Mouse (Mus musculus) hindbrain, embryonic 12.5 days (tissue): ENCODE measurements around the gene Erc2. TPM values are rescaled to one million over a fixed set of nuclear protein-coding genes. Genes with fewer than 3 reads are reported as not detected.

Experiments used
- ATAC-seq: fragments of 200-750 bp; cut with Nextera tagmentation; 2 replicates; pipeline ENCODE4 v1.8.0; 2017; ENCODE audit warnings: moderate TSS enrichment; ENCODE audit not compliant: low FRiP score
- H3K27ac ChIP-seq: fragments of 300-500 bp; sonication (generic); 2 replicates; pipeline ENCODE4 v1.5.1; 2016; ENCODE audit warnings: mild to moderate bottlenecking
- H3K27me3 ChIP-seq: fragments of 300-500 bp; sonication (generic); 2 replicates; pipeline ENCODE4 v1.6.1; 2016; ENCODE audit warnings: mild to moderate bottlenecking
- H3K36me3 ChIP-seq: fragments of 300-500 bp; sonication (generic); 2 replicates; pipeline ENCODE4 v1.6.1; 2016; ENCODE audit warnings: mild to moderate bottlenecking
- H3K4me1 ChIP-seq: fragments of 300-500 bp; sonication (generic); 2 replicates; pipeline ENCODE4 v1.6.1; 2016
- H3K4me2 ChIP-seq: fragments of 300-500 bp; sonication (generic); replicated peaks from 2 replicates; pipeline ENCODE4 v1.6.1; 2016; ENCODE audit warnings: mild to moderate bottlenecking
- H3K4me3 ChIP-seq: fragments of 300-500 bp; sonication (generic); 2 replicates; pipeline ENCODE4 v1.5.1; 2016; ENCODE audit warnings: mild to moderate bottlenecking
- H3K9ac ChIP-seq: fragments of 300-500 bp; sonication (generic); 2 replicates; pipeline ENCODE4 v1.6.1; 2016; ENCODE audit warnings: mild to moderate bottlenecking, moderate library complexity
- H3K9me3 ChIP-seq: fragments of 300-500 bp; sonication (generic); replicated peaks from 2 replicates; pipeline ENCODE4 v1.6.1; 2016; ENCODE audit warnings: mild to moderate bottlenecking
- WGBS: fragments of 180-500 bp; shearing (Covaris S2); methylation state at CpG from one replicate; pipeline ENCODE4 v1.1.7; 2016; 5-methylcytosine and 5-hydroxymethylcytosine counted together
- polyA plus RNA-seq: library from polyadenylated mRNA; unstranded; fragments of >200 nt; fragmentation: Nextera tagmentation; extraction: Ambion mirVana; gene quantifications from 2 replicates; pipeline ENCODE4 v1.2.1, GENCODE M21; 2016

The Erc2 gene
- polyA plus RNA-seq, 1 experiment from 2014 or later = 36.0 TPM

DNA sequence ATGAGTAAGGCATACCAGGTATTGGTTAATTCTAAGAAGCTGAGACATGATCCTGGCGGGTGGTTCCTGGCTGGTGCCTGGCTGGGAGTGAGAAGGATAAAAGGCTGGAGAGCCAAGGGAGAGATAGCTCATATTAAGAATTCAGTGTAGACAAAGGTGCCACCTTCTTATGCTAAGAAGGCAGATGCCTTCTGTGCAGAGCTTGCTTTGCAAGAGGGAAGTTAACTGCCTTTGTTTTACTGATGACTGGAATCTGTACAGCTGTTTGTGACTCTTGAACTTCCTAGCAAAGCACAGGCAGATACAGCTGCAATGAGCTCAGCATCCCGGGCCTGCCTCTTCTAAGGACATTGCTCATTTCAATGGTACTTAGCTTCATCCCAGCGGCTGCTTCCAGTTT, 47.7 kb downstream of the Erc2 start:
- Histone ChIP-seq H3K4me3 (no peak overlapping the region), H3K27me3 (no peaks in the 10 kb centered on the region), H3K9ac (no peak overlapping the region), H3K4me2 (no peak overlapping the region), H3K36me3 (no peaks in the 10 kb centered on the region), H3K27ac (no peak overlapping the region), H3K4me1 (no peaks in the 10 kb centered on the region), H3K9me3 (no peaks in the 10 kb centered on the region)
- no peak for ATAC-seq
- 86% methylated on average over 3 of the region's 3 CpGs for WGBS

DNA sequence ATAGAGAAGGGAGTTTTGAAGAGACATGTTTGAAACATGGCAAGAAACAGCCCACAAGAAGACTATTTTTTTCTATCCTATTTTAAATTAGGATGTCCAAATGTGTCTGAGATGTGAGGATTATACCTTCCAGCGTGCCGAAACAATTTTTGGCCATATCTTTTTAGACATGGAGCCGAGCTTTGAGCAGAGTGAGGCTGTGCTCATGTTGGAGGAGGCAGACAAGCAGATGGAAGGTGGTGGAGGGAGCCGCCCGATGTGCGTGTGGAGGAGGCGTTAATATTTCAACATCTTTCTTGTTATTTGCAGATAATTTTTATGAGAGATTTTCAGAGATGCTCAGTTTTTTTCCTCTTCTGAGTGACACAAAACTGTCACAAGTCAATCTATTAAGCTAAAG, 50.5 kb downstream of the Erc2 start:
- no peaks in the 10 kb centered on the region for H3K9me3 ChIP-seq
- 97% methylated on average over 7 of the region's 7 CpGs for whole genome bisulfite sequencing
- H3K27me3 ChIP-seq = no peaks in the 10 kb centered on the region
- H3K4me3 ChIP-seq = no peak overlapping the region
- H3K36me3 ChIP-seq = no peaks in the 10 kb centered on the region
- ATAC-seq = no peak
- H3K4me1 ChIP-seq = no peaks in the 10 kb centered on the region
- H3K4me2 ChIP-seq = no peak overlapping the region
- no peak overlapping the region for H3K9ac ChIP-seq
- H3K27ac ChIP-seq = no peak overlapping the region

DNA sequence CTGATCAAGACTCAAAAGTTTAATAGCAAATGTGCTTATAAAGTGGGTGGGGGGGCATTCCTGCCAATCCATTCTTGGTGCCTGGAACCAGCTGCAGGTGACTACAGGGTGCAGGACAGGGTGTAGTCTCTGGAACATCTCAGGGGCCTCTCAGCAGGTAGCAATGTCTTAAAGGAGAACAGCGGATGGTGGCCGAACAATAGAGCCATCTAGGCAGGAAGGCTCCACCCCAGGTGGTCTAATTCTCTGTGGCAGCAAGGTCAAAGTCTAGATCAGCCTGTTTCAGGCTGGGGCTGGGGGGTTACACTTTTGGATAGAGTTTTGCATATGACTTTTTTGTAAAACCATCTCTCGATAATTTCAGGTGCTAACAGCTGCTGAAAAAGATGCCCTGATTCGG, 51.9 kb downstream of the Erc2 start:
- 68% methylated on average over 4 of the region's 4 CpGs for WGBS
- ATAC-seq = no peak
- no peaks in the 10 kb centered on the region for H3K4me1 ChIP-seq
- H3K27me3 ChIP-seq = no peaks in the 10 kb centered on the region
- H3K9me3 ChIP-seq = no peaks in the 10 kb centered on the region
- H3K27ac ChIP-seq = no peak overlapping the region
- no peaks in the 10 kb centered on the region for H3K36me3 ChIP-seq
- H3K4me2 ChIP-seq = no peak overlapping the region
- no peak overlapping the region for H3K4me3 ChIP-seq
- H3K9ac ChIP-seq = no peak overlapping the region

DNA sequence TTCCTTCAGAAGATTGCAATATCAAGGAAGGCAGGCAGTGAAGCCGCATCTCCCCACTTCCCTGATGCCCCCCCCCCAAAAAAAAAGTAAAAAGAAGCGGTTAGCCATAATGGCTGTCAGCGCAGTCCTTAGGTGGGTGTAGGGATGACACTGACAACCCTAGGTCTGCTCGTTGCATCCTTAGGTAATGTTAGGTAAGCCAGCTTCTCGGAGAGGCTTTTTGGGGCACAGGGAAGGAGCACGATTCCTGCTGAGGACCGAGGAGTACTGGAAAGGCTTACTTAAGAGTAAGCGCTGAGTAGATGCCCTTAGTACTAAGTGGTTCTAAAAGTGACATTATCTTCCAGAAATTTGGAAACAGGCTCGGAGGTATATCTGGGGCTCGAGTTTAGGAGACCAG, 52.3 kb downstream of the Erc2 start:
- no peak overlapping the region for H3K4me3 ChIP-seq
- H3K36me3 ChIP-seq = no peaks in the 10 kb centered on the region
- H3K4me1 ChIP-seq = no peaks in the 10 kb centered on the region
- ATAC-seq = no peak
- WGBS = 88% methylated on average over 10 of the region's 10 CpGs
- H3K27me3 ChIP-seq = no peaks in the 10 kb centered on the region
- H3K27ac ChIP-seq = no peak overlapping the region
- H3K9me3 ChIP-seq = no peaks in the 10 kb centered on the region
- H3K9ac ChIP-seq = no peak overlapping the region
- H3K4me2 ChIP-seq = no peak overlapping the region

DNA sequence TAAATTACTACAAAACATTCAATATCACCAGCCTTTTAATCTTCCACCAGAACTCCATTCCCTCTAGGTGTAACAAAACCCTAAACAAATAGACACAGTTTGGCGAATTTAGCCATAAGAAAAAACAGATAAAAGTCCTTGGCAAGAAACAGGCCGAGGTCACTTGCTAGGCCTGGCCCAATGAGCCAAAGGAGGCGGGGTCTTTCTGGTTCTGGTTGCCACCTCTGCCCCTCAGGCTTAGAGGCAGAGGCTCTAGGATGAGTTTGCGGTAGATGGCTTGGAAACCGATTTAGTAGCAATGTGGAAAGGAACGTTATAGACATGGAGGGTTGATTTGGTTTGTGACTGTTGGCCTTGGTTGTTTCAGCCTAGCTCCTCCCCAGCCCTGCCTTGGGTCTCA, 52.8 kb downstream of the Erc2 start:
- no peak overlapping the region for H3K4me3 ChIP-seq
- H3K27me3 ChIP-seq = no peaks in the 10 kb centered on the region
- H3K4me2 ChIP-seq = no peak overlapping the region
- H3K9me3 ChIP-seq = no peaks in the 10 kb centered on the region
- no peak overlapping the region for H3K9ac ChIP-seq
- WGBS = 93% methylated on average over 6 of the region's 6 CpGs
- H3K36me3 ChIP-seq = no peaks in the 10 kb centered on the region
- ATAC-seq = no peak
- H3K4me1 ChIP-seq = no peaks in the 10 kb centered on the region
- no peak overlapping the region for H3K27ac ChIP-seq

DNA sequence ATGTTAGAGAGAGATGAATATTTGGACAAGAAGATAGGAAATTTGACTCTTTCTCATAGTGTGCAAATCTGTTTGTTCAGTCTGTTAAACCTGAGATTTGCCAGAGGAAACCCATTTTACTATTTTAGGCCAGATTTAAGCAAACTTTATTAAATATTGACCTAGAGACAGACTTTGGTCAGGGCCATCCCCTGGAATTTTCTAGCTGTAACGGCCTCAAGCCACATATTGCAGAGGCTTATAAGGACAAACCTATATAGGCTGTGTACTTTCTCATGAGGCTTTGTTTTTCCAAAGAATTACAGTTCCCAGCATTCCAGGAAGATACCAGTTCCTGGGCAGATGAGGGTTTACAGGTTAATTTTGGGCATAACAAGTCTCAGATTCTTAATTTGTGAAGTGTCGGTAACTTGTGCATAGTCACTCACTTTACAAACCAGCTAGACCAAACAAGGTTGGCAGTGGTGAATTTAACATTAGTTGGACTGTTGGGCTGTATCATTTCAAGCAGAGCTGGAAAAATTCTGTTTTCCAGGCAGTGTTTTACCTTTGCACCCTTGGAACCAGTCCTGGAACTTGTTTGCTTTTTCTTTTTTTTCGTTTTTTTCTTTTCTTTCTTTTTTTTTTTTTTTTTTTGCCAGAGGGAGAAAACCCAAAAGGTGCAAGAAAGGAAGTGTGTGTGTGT, 60.3 kb downstream of the Erc2 start:
- H3K36me3 ChIP-seq = no peaks in the 10 kb centered on the region
- no peaks in the 10 kb centered on the region for H3K27me3 ChIP-seq
- ATAC-seq = no peak
- no peak overlapping the region for H3K4me2 ChIP-seq
- 74% methylated on average over 3 of the region's 3 CpGs for WGBS
- H3K27ac ChIP-seq = no peak overlapping the region
- H3K4me1 ChIP-seq = no peaks in the 10 kb centered on the region
- no peaks in the 10 kb centered on the region for H3K9me3 ChIP-seq
- no peak overlapping the region for H3K9ac ChIP-seq
- H3K4me3 ChIP-seq = no peak overlapping the region

DNA sequence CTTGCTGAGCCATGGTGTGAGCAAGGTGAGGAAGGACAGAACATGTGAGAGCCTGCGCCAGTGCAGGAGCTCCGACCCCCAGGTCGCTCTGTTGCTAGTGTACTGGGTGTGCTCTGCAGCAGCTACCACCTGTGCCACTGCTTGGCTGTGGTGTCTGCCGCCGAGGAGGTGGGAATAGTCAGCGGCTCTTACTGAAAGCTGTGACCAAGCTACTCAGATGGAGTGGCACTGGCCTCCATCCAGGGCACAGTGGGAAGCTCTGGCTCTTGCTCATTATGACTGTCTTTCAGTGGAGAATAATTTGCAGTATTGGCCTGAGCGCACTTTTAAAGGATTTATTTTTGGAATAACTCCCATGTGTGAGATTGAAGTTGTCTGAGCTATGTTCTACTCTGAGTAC, 73.6 kb downstream of the Erc2 start:
- ATAC-seq = no peak
- Histone ChIP-seq H3K4me1 (no peaks in the 10 kb centered on the region), H3K27me3 (no peaks in the 10 kb centered on the region), H3K4me2 (no peak overlapping the region), H3K27ac (no peak overlapping the region), H3K4me3 (no peak overlapping the region), H3K9me3 (no peaks in the 10 kb centered on the region), H3K36me3 (no peaks in the 10 kb centered on the region), H3K9ac (no peak overlapping the region)
- WGBS = 94% methylated on average over 7 of the region's 7 CpGs

DNA sequence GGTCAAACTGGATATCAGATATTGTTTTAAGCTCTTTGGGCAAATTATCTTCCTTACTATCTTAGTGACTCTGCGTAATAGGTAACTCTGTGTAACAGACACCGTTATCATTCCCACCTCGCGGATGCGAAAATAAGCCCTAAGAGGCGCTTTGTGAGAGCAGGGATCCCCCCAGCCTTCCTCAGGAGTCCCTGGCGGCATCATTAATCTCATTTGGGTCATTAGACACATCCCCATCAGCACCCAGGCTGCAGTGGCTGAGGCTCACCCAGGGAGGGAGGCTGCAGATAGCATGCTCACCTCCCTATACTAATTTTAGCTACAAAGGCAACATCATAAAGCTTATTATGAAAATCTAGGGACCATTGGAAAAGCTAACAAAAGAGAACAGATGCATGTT, 95.1 kb downstream of the Erc2 start:
- Histone ChIP-seq H3K27me3 (no peaks in the 10 kb centered on the region), H3K4me2 (no peak overlapping the region), H3K9me3 (no peaks in the 10 kb centered on the region), H3K36me3 (no peaks in the 10 kb centered on the region), H3K4me1 (no peaks in the 10 kb centered on the region), H3K9ac (no peak overlapping the region), H3K4me3 (no peak overlapping the region), H3K27ac (no peak overlapping the region)
- 69% methylated on average over 7 of the region's 7 CpGs for WGBS
- no peak for ATAC-seq

DNA sequence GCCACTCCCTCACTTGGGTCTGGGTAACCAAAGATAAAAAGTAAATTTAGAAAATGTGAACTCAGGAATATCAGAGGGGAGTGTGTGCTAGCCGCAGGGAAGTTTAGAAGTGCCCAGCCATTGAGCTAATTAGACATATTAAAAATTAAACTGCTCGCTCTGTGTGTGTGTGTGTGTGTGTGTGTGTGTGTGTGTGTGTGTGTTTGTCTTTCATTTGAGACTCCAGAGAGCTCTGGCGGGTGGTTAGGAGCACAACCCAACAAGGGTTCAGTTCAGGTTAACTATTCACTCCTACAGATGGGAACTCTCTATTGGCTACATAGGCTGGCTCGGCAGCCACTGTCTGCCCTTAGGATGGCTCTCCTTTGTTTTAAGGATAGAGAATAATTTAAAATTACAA, 97.4 kb downstream of the Erc2 start:
- ATAC-seq = no peak
- Histone ChIP-seq H3K36me3 (no peaks in the 10 kb centered on the region), H3K27me3 (no peaks in the 10 kb centered on the region), H3K9me3 (no peaks in the 10 kb centered on the region), H3K9ac (no peak overlapping the region), H3K4me2 (no peak overlapping the region), H3K4me3 (no peak overlapping the region), H3K27ac (no peak overlapping the region), H3K4me1 (no peaks in the 10 kb centered on the region)
- 93% methylated on average over 4 of the region's 4 CpGs for WGBS

DNA sequence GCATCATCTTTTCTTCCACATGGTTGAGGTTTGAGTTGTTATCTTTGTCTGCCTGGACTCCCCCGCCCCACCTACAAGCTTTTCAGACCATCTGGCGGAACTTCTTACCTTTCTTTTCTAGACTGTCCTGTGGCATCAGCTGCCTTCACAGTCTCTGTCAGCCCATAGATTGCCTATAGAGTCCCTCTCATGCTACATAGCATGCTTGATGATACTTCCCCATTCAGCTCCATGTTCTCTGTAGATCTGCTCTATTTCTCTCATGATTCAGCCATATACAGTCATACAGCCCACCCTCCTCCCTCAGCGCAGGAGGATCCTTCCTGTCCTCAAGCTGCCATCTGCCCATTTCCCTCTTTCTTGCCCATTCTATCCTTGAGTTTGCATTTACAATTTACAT, 98.7 kb downstream of the Erc2 start:
- no peak overlapping the region for H3K4me3 ChIP-seq
- no peaks in the 10 kb centered on the region for H3K4me1 ChIP-seq
- no peaks in the 10 kb centered on the region for H3K9me3 ChIP-seq
- WGBS = 100% methylated on average over 3 of the region's 3 CpGs
- ATAC-seq = no peak
- H3K9ac ChIP-seq = no peak overlapping the region
- no peaks in the 10 kb centered on the region for H3K27me3 ChIP-seq
- H3K36me3 ChIP-seq = no peaks in the 10 kb centered on the region
- H3K27ac ChIP-seq = no peak overlapping the region
- H3K4me2 ChIP-seq = no peak overlapping the region

DNA sequence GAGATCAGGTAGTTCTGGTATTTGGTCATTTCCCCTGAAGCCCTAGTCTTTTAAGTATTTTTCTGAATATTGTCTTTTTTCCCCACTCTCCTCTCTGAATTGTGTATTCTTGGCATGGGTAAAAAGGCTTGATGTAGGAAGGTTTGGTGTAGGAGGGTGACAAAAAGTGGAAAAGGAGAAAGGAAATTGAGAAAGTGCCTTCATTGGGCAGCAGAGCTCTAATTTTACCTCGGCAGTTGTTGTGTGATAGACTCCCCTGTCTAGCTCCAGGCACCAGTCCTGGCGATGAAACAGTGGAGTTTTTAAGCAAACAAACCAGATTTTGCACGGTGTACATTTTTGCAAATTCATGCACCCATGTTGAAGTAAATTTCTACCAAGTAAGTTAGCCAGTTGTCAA, 99.5 kb downstream of the Erc2 start:
- Histone ChIP-seq H3K4me1 (no peaks in the 10 kb centered on the region), H3K36me3 (no peaks in the 10 kb centered on the region), H3K9ac (no peak overlapping the region), H3K4me2 (no peak overlapping the region), H3K9me3 (no peaks in the 10 kb centered on the region), H3K27ac (no peak overlapping the region), H3K27me3 (no peaks in the 10 kb centered on the region), H3K4me3 (no peak overlapping the region)
- WGBS = 90% methylated on average over 3 of the region's 3 CpGs
- ATAC-seq = no peak

DNA sequence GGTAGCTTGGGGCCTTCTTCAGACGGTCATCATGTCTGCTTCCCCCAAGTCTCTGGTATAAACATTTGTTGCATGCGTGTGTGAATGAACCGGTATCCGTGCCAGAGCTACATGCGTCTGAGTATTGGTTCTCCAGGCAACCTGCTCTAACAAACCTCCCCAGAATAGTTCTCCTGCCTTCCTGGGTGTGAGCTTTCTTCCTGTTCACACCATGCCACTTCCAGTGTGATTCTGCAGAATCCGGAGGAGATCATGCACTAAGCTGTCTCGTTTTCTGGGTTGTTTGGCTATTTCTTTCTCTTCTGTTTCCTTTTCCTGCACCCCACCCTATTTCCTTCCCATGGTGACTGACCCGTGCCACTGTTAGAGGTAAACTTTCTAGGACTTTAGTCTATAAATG, 105.3 kb downstream of the Erc2 start:
- Histone ChIP-seq H3K4me1 (peaks cover 11% of the 10 kb centered on the region), H3K4me3 (no peak overlapping the region), H3K27ac (no peak overlapping the region), H3K9ac (no peak overlapping the region), H3K9me3 (no peaks in the 10 kb centered on the region), H3K27me3 (no peaks in the 10 kb centered on the region), H3K36me3 (no peaks in the 10 kb centered on the region), H3K4me2 (no peak overlapping the region)
- ATAC-seq = no peak
- 84% methylated on average over 8 of the region's 8 CpGs for WGBS

DNA sequence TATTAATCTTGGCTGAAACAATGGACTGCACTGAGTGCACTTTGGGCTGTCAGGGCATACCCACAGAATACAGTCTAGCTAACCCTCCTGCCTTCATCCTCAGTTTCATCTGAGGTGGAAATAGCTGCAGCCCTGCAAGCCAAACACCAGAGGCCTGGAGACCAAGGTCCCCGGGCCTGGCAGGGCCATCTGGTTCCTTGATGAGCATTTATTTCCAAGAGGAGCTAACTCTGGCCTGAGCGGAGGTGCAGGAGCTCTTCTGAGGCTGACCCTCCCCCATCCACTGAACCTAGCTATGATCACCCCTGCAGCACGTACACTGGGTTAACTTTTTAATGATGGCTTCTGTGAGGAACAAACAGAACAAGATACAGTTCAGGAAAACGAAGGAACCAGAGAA, 108.9 kb downstream of the Erc2 start:
- no peak overlapping the region for H3K4me2 ChIP-seq
- H3K27ac ChIP-seq = no peak overlapping the region
- H3K4me3 ChIP-seq = no peak overlapping the region
- WGBS = 52% methylated on average over 4 of the region's 4 CpGs
- no peaks in the 10 kb centered on the region for H3K9me3 ChIP-seq
- H3K36me3 ChIP-seq = no peaks in the 10 kb centered on the region
- H3K4me1 ChIP-seq = peaks cover 18% of the 10 kb centered on the region
- no peak overlapping the region for H3K9ac ChIP-seq
- no peaks in the 10 kb centered on the region for H3K27me3 ChIP-seq
- ATAC-seq = no peak
